Mouse (Mus musculus): ENCODE results near the gene Adgrg3. TPM values are rescaled to one million over a fixed set of nuclear protein-coding genes. Genes with fewer than 3 reads are reported as not detected.

Adgrg3 gene
- polyA plus RNA-seq, 1 experiment from 2014 or later, result 2.4 TPM

GRCm38 (mm10) chr8:94994006-94994405 lies 23.5 kb upstream of the Adgrg3 start:
- WGBS, result 3% methylated on average over 14 of the region's 14 CpGs
- Histone ChIP-seq H3K4me1 (peaks cover 69% of the 10 kb centered on the region), H3K9me3 (no peaks in the 10 kb centered on the region), H3K36me3 (no peaks in the 10 kb centered on the region), H3K27ac (peak overlapping the region; percentile 95), H3K9ac (peak overlapping the region; percentile 92), H3K4me3 (peak overlapping the region; percentile 62), H3K27me3 (replicated peaks) (no peaks in the 10 kb centered on the region), H3K4me2 (replicated peaks) (peak overlapping the region; percentile 89)
- peak; percentile 90 for ATAC-seq (ENCODE audit: low FRiP score, low read depth)

GRCm38 (mm10) chr8:94994510-94994909 lies 23.0 kb upstream of the Adgrg3 start:
- peaks cover 74% of the 10 kb centered on the region for H3K4me1 ChIP-seq
- no peaks in the 10 kb centered on the region for H3K27me3 ChIP-seq (replicated peaks)
- H3K27ac ChIP-seq, result peak overlapping the region; percentile 95
- peak overlapping the region; percentile 62 for H3K4me3 ChIP-seq
- no peaks in the 10 kb centered on the region for H3K9me3 ChIP-seq
- H3K36me3 ChIP-seq, result no peaks in the 10 kb centered on the region
- peak overlapping the region; percentile 89 for H3K4me2 ChIP-seq (replicated peaks)
- 6% methylated on average over 1 of the region's 1 CpGs for WGBS
- peak overlapping the region; percentile 92 for H3K9ac ChIP-seq
- peak; percentile 51 for ATAC-seq (ENCODE audit: low FRiP score, low read depth)

- peak overlapping the region; percentile 89 for H3K4me2 ChIP-seq (replicated peaks)
- no peaks in the 10 kb centered on the region for H3K9me3 ChIP-seq
- 50% methylated on average over 5 of the region's 5 CpGs for WGBS
- H3K36me3 ChIP-seq, result no peaks in the 10 kb centered on the region
- peak overlapping the region; percentile 62 for H3K4me3 ChIP-seq
- H3K9ac ChIP-seq, result peak overlapping the region; percentile 92
- H3K27ac ChIP-seq, result peak overlapping the region; percentile 95
- H3K27me3 ChIP-seq (replicated peaks), result no peaks in the 10 kb centered on the region
- peaks cover 80% of the 10 kb centered on the region for H3K4me1 ChIP-seq
- no peak for ATAC-seq (ENCODE audit: low FRiP score, low read depth)
Measured at GRCm38 (mm10) chr8:94995336-94995893, 22.1 kb upstream of the Adgrg3 start.

GRCm38 (mm10) chr8:94996037-94996436 lies 21.5 kb upstream of the Adgrg3 start:
- H3K27me3 ChIP-seq (replicated peaks), result no peaks in the 10 kb centered on the region
- H3K27ac ChIP-seq, result peak overlapping the region; percentile 95; the same call in 1 of the 2 replicates
- peak overlapping the region; percentile 89 for H3K4me2 ChIP-seq (replicated peaks)
- peak overlapping the region; percentile 92 for H3K9ac ChIP-seq
- no peak for ATAC-seq (ENCODE audit: low FRiP score, low read depth)
- no peaks in the 10 kb centered on the region for H3K36me3 ChIP-seq
- no peaks in the 10 kb centered on the region for H3K9me3 ChIP-seq
- peaks cover 80% of the 10 kb centered on the region for H3K4me1 ChIP-seq
- 50% methylated on average over 12 of the region's 12 CpGs for WGBS
- H3K4me3 ChIP-seq, result peak overlapping the region; percentile 62

GRCm38 (mm10) chr8:94996899-94997856 lies 20.3 kb upstream of the Adgrg3 start:
- Histone ChIP-seq H3K4me1 (peaks cover 80% of the 10 kb centered on the region), H3K27ac (peak overlapping the region; percentile 57), H3K4me2 (replicated peaks) (peak overlapping the region; percentile 89), H3K9me3 (no peaks in the 10 kb centered on the region), H3K36me3 (peaks cover 3% of the 10 kb centered on the region; the same call in 1 of the 2 replicates), H3K27me3 (replicated peaks) (no peaks in the 10 kb centered on the region), H3K4me3 (peak overlapping the region; percentile 62), H3K9ac (peak overlapping the region; percentile 92)
- 53% methylated on average over 6 of the region's 6 CpGs for WGBS
- no peak for ATAC-seq (ENCODE audit: low FRiP score, low read depth)

GRCm38 (mm10) chr8:94997857-94998243 lies 19.6 kb upstream of the Adgrg3 start:
- ATAC-seq (ENCODE audit: low FRiP score, low read depth), result no peak
- Histone ChIP-seq H3K4me1 (peaks cover 77% of the 10 kb centered on the region), H3K9ac (peak overlapping the region; percentile 92), H3K9me3 (no peaks in the 10 kb centered on the region), H3K4me3 (peak overlapping the region; percentile 62), H3K36me3 (peaks cover 6% of the 10 kb centered on the region; the same call in 1 of the 2 replicates), H3K4me2 (replicated peaks) (peak overlapping the region; percentile 89), H3K27ac (peak overlapping the region; percentile 57; the same call in 1 of the 2 replicates), H3K27me3 (replicated peaks) (no peaks in the 10 kb centered on the region)
- WGBS, result 70% methylated on average over 6 of the region's 6 CpGs

GRCm38 (mm10) chr8:94998431-94998830 lies 19.1 kb upstream of the Adgrg3 start:
- peaks cover 12% of the 10 kb centered on the region for H3K36me3 ChIP-seq
- H3K27ac ChIP-seq, result peak overlapping the region; percentile 57
- peak overlapping the region; percentile 92 for H3K9ac ChIP-seq
- H3K27me3 ChIP-seq (replicated peaks), result no peaks in the 10 kb centered on the region
- peak overlapping the region; percentile 89 for H3K4me2 ChIP-seq (replicated peaks)
- peak overlapping the region; percentile 62 for H3K4me3 ChIP-seq
- 45% methylated on average over 2 of the region's 2 CpGs for WGBS
- H3K4me1 ChIP-seq, result peaks cover 71% of the 10 kb centered on the region
- H3K9me3 ChIP-seq, result no peaks in the 10 kb centered on the region
- no peak for ATAC-seq (ENCODE audit: low FRiP score, low read depth)

GRCm38 (mm10) chr8:94999004-94999403 lies 18.5 kb upstream of the Adgrg3 start:
- Histone ChIP-seq H3K4me1 (peaks cover 65% of the 10 kb centered on the region), H3K4me3 (peak overlapping the region; percentile 62), H3K9ac (peak overlapping the region; percentile 92), H3K27me3 (replicated peaks) (no peaks in the 10 kb centered on the region), H3K9me3 (no peaks in the 10 kb centered on the region), H3K27ac (peak overlapping the region; percentile 57; the same call in 1 of the 2 replicates), H3K4me2 (replicated peaks) (peak overlapping the region; percentile 89), H3K36me3 (peaks cover 18% of the 10 kb centered on the region)
- no peak for ATAC-seq (ENCODE audit: low FRiP score, low read depth)
- 48% methylated on average over 6 of the region's 6 CpGs for WGBS

- Histone ChIP-seq H3K4me2 (replicated peaks) (peak overlapping the region; percentile 89), H3K27me3 (replicated peaks) (no peaks in the 10 kb centered on the region), H3K4me3 (peak overlapping the region; percentile 62; the same call in 1 of the 2 replicates), H3K9me3 (no peaks in the 10 kb centered on the region), H3K27ac (peak overlapping the region; percentile 68; the same call in 1 of the 2 replicates), H3K36me3 (peaks cover 27% of the 10 kb centered on the region), H3K9ac (peak overlapping the region; percentile 92), H3K4me1 (peaks cover 59% of the 10 kb centered on the region)
- ATAC-seq (ENCODE audit: low FRiP score, low read depth), result no peak
- 42% methylated on average over 6 of the region's 6 CpGs for WGBS
Measured at GRCm38 (mm10) chr8:94999956-95000355, 17.5 kb upstream of the Adgrg3 start.

GRCm38 (mm10) chr8:95000684-95001083 lies 16.8 kb upstream of the Adgrg3 start:
- peak overlapping the region; percentile 89 for H3K4me2 ChIP-seq (replicated peaks)
- H3K4me3 ChIP-seq, result 0 out of 2 replicates have a peak overlapping the region, but pooled peaks have one; percentile 15
- peak overlapping the region; percentile 68 for H3K27ac ChIP-seq
- no peaks in the 10 kb centered on the region for H3K27me3 ChIP-seq (replicated peaks)
- peaks cover 59% of the 10 kb centered on the region for H3K4me1 ChIP-seq
- no peak overlapping the region for H3K9ac ChIP-seq
- H3K36me3 ChIP-seq, result peaks cover 34% of the 10 kb centered on the region
- H3K9me3 ChIP-seq, result no peaks in the 10 kb centered on the region
- WGBS, result 12% methylated on average over 5 of the region's 5 CpGs
- ATAC-seq (ENCODE audit: low FRiP score, low read depth), result peak; percentile 79

GRCm38 (mm10) chr8:95001165-95001564 lies 16.3 kb upstream of the Adgrg3 start:
- Histone ChIP-seq H3K36me3 (peaks cover 39% of the 10 kb centered on the region), H3K27ac (0 out of 2 replicates have a peak overlapping the region, but pooled peaks have one; percentile 68), H3K9me3 (no peaks in the 10 kb centered on the region), H3K27me3 (replicated peaks) (no peaks in the 10 kb centered on the region), H3K9ac (no peak overlapping the region), H3K4me1 (peaks cover 59% of the 10 kb centered on the region), H3K4me3 (no peak overlapping the region), H3K4me2 (replicated peaks) (peak overlapping the region; percentile 89)
- ATAC-seq (ENCODE audit: low FRiP score, low read depth), result peak; percentile 7
- WGBS, result 71% methylated on average over 5 of the region's 5 CpGs

GRCm38 (mm10) chr8:95001655-95002054 lies 15.8 kb upstream of the Adgrg3 start:
- Histone ChIP-seq H3K27me3 (replicated peaks) (no peaks in the 10 kb centered on the region), H3K36me3 (peaks cover 44% of the 10 kb centered on the region), H3K4me3 (no peak overlapping the region), H3K27ac (no peak overlapping the region), H3K9ac (no peak overlapping the region), H3K4me1 (peaks cover 56% of the 10 kb centered on the region), H3K9me3 (no peaks in the 10 kb centered on the region), H3K4me2 (replicated peaks) (peak overlapping the region; percentile 89)
- WGBS, result 5% methylated on average over 7 of the region's 7 CpGs
- ATAC-seq (ENCODE audit: low FRiP score, low read depth), result peak; percentile 45

Data from neural tube, embryonic 12.5 days (tissue).